Mouse (Mus musculus): ENCODE results near the gene 4930430A15Rik. TPM values are rescaled to one million over a fixed set of nuclear protein-coding genes. Genes with fewer than 3 reads are reported as not detected.

4930430A15Rik gene
- polyA plus RNA-seq (2015; fragmentation: Nextera tagmentation; extraction: Ambion mirVana), result not detected in 2 replicates

GRCm38 (mm10) chr2:111229502-111229901 is at the start of gene 4930430A15Rik:
Gene 4930430A15Rik (minus strand): TSS chr2:111229602.

GRCm38 (mm10) chr2:111274006-111274405 is 44.6 kb upstream of the 4930430A15Rik start, which contains the start of gene Olfr1277:
Gene Olfr1277 (minus strand): TSS chr2:111274106.

GRCm38 (mm10) chr2:111254216-111254615 is 24.8 kb upstream of the 4930430A15Rik start, which contains the start of gene Olfr1276:
Gene Olfr1276 (plus strand): TSS chr2:111254516.

GRCm38 (mm10) chr2:111235186-111235585 is 5.8 kb upstream of the 4930430A15Rik start, which contains the start of gene Olfr1275:
Gene Olfr1275 (minus strand): TSS chr2:111235286.

GRCm38 (mm10) chr2:111152836-111153235 is 76.6 kb downstream of the 4930430A15Rik start, which contains the start of gene Gm15130:
Gene Gm15130 (minus strand): TSS chr2:111152936.

Other genes with a start within 250 kb of the 4930430A15Rik start
- not detected in 2 replicates for gene Gm13941, start 123.6 kb downstream of the 4930430A15Rik start, polyA plus RNA-seq (2015; fragmentation: Nextera tagmentation; extraction: Ambion mirVana)
- gene Gm15130, start 76.7 kb downstream of the 4930430A15Rik start, polyA plus RNA-seq (2015; fragmentation: Nextera tagmentation; extraction: Ambion mirVana), result not detected in 2 replicates
- gene Olfr1275, start 5.7 kb upstream of the 4930430A15Rik start, polyA plus RNA-seq (2015; fragmentation: Nextera tagmentation; extraction: Ambion mirVana), result not detected in 2 replicates
- gene Olfr1276, start 24.9 kb upstream of the 4930430A15Rik start, polyA plus RNA-seq (2015; fragmentation: Nextera tagmentation; extraction: Ambion mirVana), result not detected in 2 replicates
- gene Olfr1277, start 44.5 kb upstream of the 4930430A15Rik start, polyA plus RNA-seq (2015; fragmentation: Nextera tagmentation; extraction: Ambion mirVana), result not detected in 2 replicates
- not detected in 2 replicates for gene Olfr1278, start 60.5 kb upstream of the 4930430A15Rik start, polyA plus RNA-seq (2015; fragmentation: Nextera tagmentation; extraction: Ambion mirVana)
- gene Olfr1279, start 71.0 kb upstream of the 4930430A15Rik start, polyA plus RNA-seq (2015; fragmentation: Nextera tagmentation; extraction: Ambion mirVana), result not detected in 2 replicates
- gene Olfr1280, start 84.4 kb upstream of the 4930430A15Rik start, polyA plus RNA-seq (2015; fragmentation: Nextera tagmentation; extraction: Ambion mirVana), result not detected in 2 replicates
- not detected in 2 replicates for gene Olfr1281, start 96.9 kb upstream of the 4930430A15Rik start, polyA plus RNA-seq (2015; fragmentation: Nextera tagmentation; extraction: Ambion mirVana)
- gene Olfr1282, start 106.5 kb upstream of the 4930430A15Rik start, polyA plus RNA-seq (2015; fragmentation: Nextera tagmentation; extraction: Ambion mirVana), result not detected in 2 replicates
- gene Olfr1283, start 137.2 kb upstream of the 4930430A15Rik start, polyA plus RNA-seq (2015; fragmentation: Nextera tagmentation; extraction: Ambion mirVana), result not detected in 2 replicates
- gene Olfr1284, start 145.9 kb upstream of the 4930430A15Rik start, polyA plus RNA-seq (2015; fragmentation: Nextera tagmentation; extraction: Ambion mirVana), result not detected in 2 replicates
- not detected in 2 replicates for gene Olfr1286, start 193.5 kb upstream of the 4930430A15Rik start, polyA plus RNA-seq (2015; fragmentation: Nextera tagmentation; extraction: Ambion mirVana)
- not detected in 2 replicates for gene Olfr1287, start 219.5 kb upstream of the 4930430A15Rik start, polyA plus RNA-seq (2015; fragmentation: Nextera tagmentation; extraction: Ambion mirVana)
- gene Olfr1288, start 244.5 kb upstream of the 4930430A15Rik start, polyA plus RNA-seq (2015; fragmentation: Nextera tagmentation; extraction: Ambion mirVana), result not detected in 2 replicates